ENCODE assay signal across 9 mouse cellular contexts in the genomic region with DNA sequence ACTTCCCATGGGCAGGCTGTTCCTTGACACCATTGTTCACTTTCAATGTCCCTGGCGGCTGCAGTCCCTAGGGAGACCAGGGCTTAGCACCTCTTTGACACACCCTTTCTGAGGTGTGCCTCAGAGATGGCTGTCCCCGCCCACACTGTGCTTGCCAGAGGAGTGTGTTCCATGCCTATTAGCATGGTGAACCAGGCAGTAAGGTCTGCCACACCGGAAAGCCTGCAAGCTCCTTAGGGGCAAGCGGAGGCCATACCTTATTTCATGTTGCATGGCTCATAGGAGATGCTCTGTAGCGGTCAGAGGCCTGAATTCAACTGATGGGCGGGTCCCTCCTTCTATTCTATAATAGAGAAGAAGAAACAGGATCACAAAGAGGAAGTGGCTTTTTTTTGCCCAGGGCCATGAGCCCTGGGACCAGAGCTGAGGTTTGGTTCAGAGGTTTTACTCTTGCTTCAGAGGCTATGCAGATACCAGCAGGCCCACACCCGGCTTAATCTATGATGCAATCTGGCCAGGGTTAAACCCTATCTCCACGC.
DNase-seq lines count a peak whose midpoint lies in the region; ATAC-seq and TF ChIP-seq lines count a peak whose summit lies in the region.
"Had no signal": no experiment of that assay in that cellular context is flagged by ENCODE, and none has a peak within 500 bp of the region (broad histone marks: within the 10 kb centered on the region; RNA-seq: fewer than 3 reads in every experiment).

No protein-coding gene starts in this region.

- no peak for DNase-seq in forebrain, embryonic 10.5 days (ENCODE audit: extremely low spot score, low spot score)
- DNase-seq in spleen, adult 12 weeks (ENCODE audit: low spot score), result peak; percentile 15
- no peak for DNase-seq in adrenal gland, adult 2 months
- DNase-seq in left cerebral cortex, adult 18-20 months (ENCODE audit: low spot score in 2 of 2), result no peak

- H3K4me3 ChIP-seq in forebrain, embryonic 10.5 days, result no peak overlapping the region
- H3K4me3 ChIP-seq in forebrain, embryonic 15.5 days, result no peak overlapping the region
- H3K4me3 ChIP-seq in E14TG2a.4 (replicated peaks; ENCODE audit: low read length), result peak overlapping the region; percentile 54
- H3K4me3 ChIP-seq in heart, embryonic 14.5 days (ENCODE audit: control insufficient read depth in 1 of 2, insufficient read depth in 1 of 2, low read depth in 1 of 2, low read length in 2 of 2), result no peak overlapping the region
- no peak overlapping the region for H3K4me3 ChIP-seq in limb, embryonic 13.5 days

- H3K27ac ChIP-seq in forebrain, embryonic 10.5 days, result peak overlapping the region; percentile 90
- H3K27ac ChIP-seq in forebrain, embryonic 15.5 days (replicated peaks), result no peak overlapping the region
- peak overlapping the region; percentile 77 to 80 for H3K27ac ChIP-seq in heart, embryonic 14.5 days (replicated peaks in 1 of 2; ENCODE audit: control insufficient read depth in 1 of 2, insufficient read depth in 1 of 2, low read depth in 2 of 2, low read length in 2 of 2)
- H3K27ac ChIP-seq in limb, embryonic 13.5 days, result peak overlapping the region; percentile 74

- peaks cover 30% of the 10 kb centered on the region for H3K36me3 ChIP-seq in forebrain, embryonic 10.5 days (replicated peaks)
- no peaks in the 10 kb centered on the region for H3K36me3 ChIP-seq in forebrain, embryonic 15.5 days
- H3K36me3 ChIP-seq in E14TG2a.4 (ENCODE audit: insufficient read depth, low read length), result no peaks in the 10 kb centered on the region; the same call in 1 of the 2 replicates
- peaks cover 18% of the 10 kb centered on the region; the same call in 1 of the 2 replicates for H3K36me3 ChIP-seq in heart, embryonic 14.5 days (ENCODE audit: control insufficient read depth, insufficient read depth, low read length)
- H3K36me3 ChIP-seq in limb, embryonic 13.5 days, result no peaks in the 10 kb centered on the region
- H3K36me3 ChIP-seq: G1E had no signal

- peaks cover 67% of the 10 kb centered on the region for H3K4me1 ChIP-seq in forebrain, embryonic 10.5 days
- peaks cover 31% of the 10 kb centered on the region for H3K4me1 ChIP-seq in forebrain, embryonic 15.5 days
- H3K4me1 ChIP-seq in E14TG2a.4 (replicated peaks; ENCODE audit: low read depth, low read length), result peaks cover 79% of the 10 kb centered on the region
- H3K4me1 ChIP-seq in heart, embryonic 14.5 days (ENCODE audit: control insufficient read depth in 2 of 2, insufficient read depth in 2 of 2, low read length in 2 of 2), result peaks cover 41 to 55% of the 10 kb centered on the region in 2 experiments
- H3K4me1 ChIP-seq in limb, embryonic 13.5 days, result peaks cover 63% of the 10 kb centered on the region

- H3K9me3 ChIP-seq in forebrain, embryonic 10.5 days, result no peaks in the 10 kb centered on the region
- H3K9me3 ChIP-seq in forebrain, embryonic 15.5 days, result no peaks in the 10 kb centered on the region
- no peaks in the 10 kb centered on the region for H3K9me3 ChIP-seq in E14TG2a.4 (ENCODE audit: low read length)
- H3K9me3 ChIP-seq in heart, embryonic 14.5 days (ENCODE audit: control insufficient read depth, low read length), result no peaks in the 10 kb centered on the region
- no peaks in the 10 kb centered on the region for H3K9me3 ChIP-seq in limb, embryonic 13.5 days

- ATAC-seq in forebrain, embryonic 15.5 days (replicated peaks), result no peak
- 0 out of 2 replicates have a peak, but pooled peaks have one; percentile 13 for ATAC-seq in heart, embryonic 14.5 days (ENCODE audit: insufficient number of reproducible peaks, insufficient read depth, low FRiP score, low read depth)
- no peak for ATAC-seq in limb, embryonic 13.5 days (ENCODE audit: low FRiP score, low read depth)

- H3K4me2 ChIP-seq in forebrain, embryonic 15.5 days (replicated peaks), result no peak overlapping the region
- H3K4me2 ChIP-seq in heart, embryonic 14.5 days (ENCODE audit: low read length), result no peak overlapping the region
- peak overlapping the region; percentile 38; the same call in 1 of the 2 replicates for H3K4me2 ChIP-seq in limb, embryonic 13.5 days (replicated peaks)

- no peaks in the 10 kb centered on the region for H3K27me3 ChIP-seq in forebrain, embryonic 10.5 days (ENCODE audit: poor library complexity, severe bottlenecking)
- no peaks in the 10 kb centered on the region for H3K27me3 ChIP-seq in forebrain, embryonic 15.5 days
- H3K27me3 ChIP-seq in E14TG2a.4 (ENCODE audit: insufficient read depth, low read length), result peaks cover 23% of the 10 kb centered on the region
- peaks cover 6% of the 10 kb centered on the region for H3K27me3 ChIP-seq in heart, embryonic 14.5 days (ENCODE audit: control insufficient read depth, insufficient read depth, low read length)
- H3K27me3 ChIP-seq in limb, embryonic 13.5 days, result no peaks in the 10 kb centered on the region

- no peak for TF ChIP-seq CTCF in E14TG2a.4 (conservative IDR thresholded peaks at IDR 0.05; ENCODE audit: low read length)

- H3K9ac ChIP-seq in forebrain, embryonic 15.5 days (replicated peaks), result no peak overlapping the region
- no peak overlapping the region for H3K9ac ChIP-seq in heart, embryonic 14.5 days (ENCODE audit: low read length)
- no peak overlapping the region for H3K9ac ChIP-seq in limb, embryonic 13.5 days

- WGBS in forebrain, embryonic 10.5 days, result 66% methylated on average over 8 of the region's 8 CpGs
- 81% methylated on average over 8 of the region's 8 CpGs for WGBS in forebrain, embryonic 15.5 days
- WGBS in heart, embryonic 14.5 days, result 71% methylated on average over 8 of the region's 8 CpGs
- WGBS in limb, embryonic 13.5 days, result 72% methylated on average over 8 of the region's 8 CpGs
